Mouse (Mus musculus): ENCODE results near the gene Lims1.

The Lims1 gene

DNA sequence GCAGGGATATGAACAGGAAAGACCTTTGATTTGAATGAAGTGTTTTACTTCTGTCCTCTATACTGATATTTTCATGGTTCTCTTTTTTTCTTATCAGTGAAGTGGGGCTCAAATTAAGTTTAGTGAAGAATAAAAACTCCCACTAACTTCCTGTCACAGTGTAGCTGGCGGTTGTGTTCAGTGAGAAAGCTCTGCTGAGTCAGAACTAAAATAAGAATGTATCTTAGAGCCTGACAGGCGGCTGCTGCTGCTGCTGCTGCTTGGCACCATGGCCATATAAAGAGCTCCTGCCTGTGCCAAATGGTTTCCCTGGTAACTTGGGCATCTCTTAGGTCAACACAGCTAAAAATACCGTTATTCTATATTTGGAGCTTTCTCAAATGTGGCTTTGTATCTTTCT lies 60.0 kb downstream of the Lims1 start:
- in situ Hi-C loops (cut with MboI, MseI): no loop called here

GRCm38 (mm10) chr10:58383761-58384160 lies 60.5 kb downstream of the Lims1 start:
- in situ Hi-C loops (cut with MboI, MseI): no loop called here

DNA sequence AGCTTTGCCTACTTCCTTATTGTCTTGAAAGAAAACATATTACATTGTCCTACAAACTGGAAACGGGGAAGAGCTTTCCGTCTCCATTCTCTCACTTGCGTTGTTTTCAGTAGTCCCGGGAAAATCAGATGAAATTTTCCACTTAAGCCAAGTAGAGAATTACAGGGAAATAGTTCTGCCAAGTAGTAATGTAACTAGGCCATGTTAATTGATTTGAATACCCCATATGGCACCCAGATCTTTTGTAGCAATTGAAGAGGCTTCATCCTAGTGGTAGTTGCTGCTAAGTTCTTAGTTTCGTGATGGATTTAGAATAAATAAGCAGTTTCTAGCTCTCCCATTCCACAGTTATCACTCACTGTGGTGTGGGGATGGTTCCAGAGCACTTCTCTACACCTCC lies 62.4 kb downstream of the Lims1 start:
- in situ Hi-C loops (cut with MboI, MseI): no loop called here

DNA sequence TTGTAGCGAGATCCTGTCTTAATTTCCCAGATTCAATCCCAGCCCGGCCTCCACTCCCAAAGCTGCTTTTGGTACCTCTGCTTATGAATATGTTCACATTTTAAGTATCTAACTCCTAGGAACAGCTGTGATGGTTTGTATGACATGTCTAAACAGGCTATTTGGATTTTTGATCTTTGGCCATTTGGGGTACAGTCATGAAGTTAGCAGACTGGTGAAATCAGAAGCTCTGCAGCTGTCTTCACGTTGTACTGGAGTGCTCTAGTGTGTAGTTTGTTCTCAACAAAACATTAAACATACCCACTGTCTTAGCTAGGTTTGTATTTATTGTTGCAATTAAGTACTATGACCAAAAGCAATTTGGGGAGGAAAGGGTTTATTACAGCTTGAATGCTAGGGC lies 63.7 kb downstream of the Lims1 start:
- in situ Hi-C loops (cut with MboI, MseI): no loop called here

DNA sequence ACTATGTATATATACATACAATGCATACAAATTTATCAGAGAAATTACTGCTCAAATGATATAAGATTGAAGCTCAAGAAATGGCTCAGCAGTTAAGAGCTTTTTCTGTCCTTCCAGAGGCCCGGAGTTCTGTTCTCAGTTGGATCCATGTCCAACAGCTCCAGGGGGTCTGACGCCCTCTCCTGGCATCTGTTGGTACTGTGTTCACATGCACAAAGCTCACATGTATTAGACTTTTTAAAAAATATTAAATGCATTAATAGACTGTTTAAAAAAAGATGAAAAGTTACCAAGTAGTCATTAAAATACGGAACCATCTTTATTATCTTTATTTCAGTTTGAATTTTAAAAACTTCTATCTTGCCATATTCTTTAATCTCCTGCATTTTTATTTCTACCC lies 65.4 kb downstream of the Lims1 start:
- in situ Hi-C loops (cut with MboI, MseI): no loop called here

DNA sequence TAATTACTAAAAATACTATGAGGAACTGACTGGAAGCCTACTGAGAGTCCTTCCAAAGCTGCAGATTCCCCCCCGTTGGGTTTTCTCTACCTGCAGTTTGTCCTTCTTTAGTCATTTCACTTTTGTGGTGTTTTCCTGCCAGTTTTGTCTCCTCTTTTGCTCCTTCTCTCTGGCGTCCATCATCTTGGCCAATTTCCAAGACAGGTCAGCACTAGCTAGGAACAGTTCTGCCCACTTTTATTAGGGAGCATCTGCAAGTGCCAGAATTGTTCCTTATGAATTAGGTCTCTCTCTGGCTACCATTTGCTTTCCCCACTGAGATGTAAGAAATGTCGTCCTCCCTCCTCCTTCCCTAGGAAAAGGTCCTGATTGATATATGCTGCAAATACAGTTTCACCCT lies 65.9 kb downstream of the Lims1 start:
- in situ Hi-C loops (cut with MboI, MseI): no loop called here

DNA sequence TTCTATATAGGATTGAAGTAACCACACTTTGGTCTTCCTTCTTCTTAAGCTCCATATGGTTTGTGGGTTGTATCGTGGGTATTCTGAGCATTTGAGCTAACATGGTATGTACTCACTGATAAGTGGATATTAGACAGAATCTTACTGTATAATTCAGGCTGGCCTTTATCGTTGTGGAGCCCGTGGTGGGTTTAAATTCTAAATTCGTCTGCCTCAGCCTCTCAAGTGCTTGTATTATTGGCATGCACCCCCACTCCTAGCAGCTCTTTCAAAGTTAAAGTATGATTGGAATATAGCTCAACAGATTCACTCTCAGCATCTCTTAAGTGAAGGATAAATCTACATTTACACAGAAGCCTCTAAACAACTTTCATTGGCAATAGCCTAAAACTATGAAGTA lies 69.2 kb downstream of the Lims1 start:
- in situ Hi-C loops (cut with MboI, MseI): no loop called here

- in situ Hi-C loops (cut with MboI, MseI): no loop called here
Observed at GRCm38 (mm10) chr10:58393026-58394014, 70.1 kb downstream of the Lims1 start.

DNA sequence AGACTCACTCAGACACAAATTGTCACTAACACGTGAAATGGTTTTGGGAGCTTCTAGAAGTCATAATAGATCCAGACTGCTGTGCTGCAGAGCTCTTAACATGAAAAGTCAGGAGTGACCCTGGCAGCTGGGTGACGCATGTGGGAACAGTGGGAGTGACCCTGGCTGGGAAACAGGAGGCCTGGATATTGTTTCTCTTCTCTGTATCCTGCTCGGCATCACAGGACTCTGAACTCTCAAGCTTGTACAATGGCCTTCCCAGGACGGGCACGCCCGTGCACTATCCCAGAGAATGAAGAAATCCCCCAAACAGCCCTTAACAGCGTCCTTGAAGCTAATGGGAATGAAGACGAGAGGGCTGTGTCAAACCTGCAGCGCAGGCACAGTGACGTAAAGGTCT lies 70.9 kb downstream of the Lims1 start:
- in situ Hi-C loops (cut with MboI, MseI): no loop called here

DNA sequence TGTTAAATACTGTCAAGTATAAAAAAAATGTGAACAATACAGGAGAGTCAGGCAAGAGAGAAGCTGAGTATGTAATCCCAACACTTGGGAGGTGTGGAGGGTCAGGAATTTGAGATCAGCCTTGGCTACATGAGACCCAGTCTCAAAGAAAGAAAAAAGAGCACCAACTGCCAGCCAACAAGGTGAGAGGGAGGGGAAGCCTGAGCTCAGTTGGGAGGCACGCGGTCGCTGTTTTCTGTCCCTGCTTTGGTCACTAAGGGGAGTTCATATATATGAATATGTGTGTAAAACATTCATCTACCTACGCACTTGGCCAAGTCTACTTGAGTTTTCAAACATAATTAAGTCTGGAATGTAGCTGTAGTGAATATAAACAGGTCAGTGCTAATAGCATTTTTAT lies 72.0 kb downstream of the Lims1 start:
- in situ Hi-C loops (cut with MboI, MseI): no loop called here

DNA sequence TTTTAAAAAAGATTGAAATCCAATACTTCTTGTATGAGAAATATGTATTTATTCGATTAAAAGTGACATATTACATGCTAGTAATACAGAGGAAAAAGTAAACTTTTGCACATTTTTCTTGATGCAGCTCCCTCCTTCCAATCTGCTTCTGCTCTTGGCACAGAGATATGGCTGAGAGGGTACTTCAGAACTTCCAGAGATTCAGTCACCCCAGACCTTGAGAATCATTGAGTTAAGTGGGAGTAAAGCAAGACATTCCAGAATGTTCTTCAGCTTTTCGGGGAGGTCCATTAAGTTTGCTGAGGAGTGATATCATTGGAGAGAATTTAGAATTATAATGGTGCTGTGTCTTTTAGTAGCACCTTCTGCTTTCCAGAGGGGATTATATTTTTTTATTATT lies 72.5 kb downstream of the Lims1 start:
- in situ Hi-C loops (cut with MboI, MseI): no loop called here

DNA sequence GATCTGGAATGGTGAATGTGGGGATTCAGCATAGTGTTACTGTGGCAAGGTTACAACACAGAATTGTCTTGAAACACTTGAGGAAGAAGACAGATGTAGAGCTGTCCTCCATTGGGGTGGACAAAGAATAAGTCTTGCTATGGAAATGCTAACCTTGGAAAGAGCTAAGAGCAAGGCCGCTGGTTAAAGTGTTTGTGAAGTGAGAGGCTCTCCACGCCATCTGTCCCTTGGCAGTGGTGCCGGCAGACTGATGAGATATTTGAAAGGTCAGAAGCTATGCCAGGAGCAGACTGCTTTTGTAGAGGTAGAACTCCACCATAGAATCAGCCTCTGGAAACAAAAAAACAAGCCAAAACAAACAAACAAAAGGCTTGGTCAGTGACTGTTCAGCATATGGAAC lies 73.3 kb downstream of the Lims1 start:
- in situ Hi-C loops (cut with MboI, MseI): no loop called here

DNA sequence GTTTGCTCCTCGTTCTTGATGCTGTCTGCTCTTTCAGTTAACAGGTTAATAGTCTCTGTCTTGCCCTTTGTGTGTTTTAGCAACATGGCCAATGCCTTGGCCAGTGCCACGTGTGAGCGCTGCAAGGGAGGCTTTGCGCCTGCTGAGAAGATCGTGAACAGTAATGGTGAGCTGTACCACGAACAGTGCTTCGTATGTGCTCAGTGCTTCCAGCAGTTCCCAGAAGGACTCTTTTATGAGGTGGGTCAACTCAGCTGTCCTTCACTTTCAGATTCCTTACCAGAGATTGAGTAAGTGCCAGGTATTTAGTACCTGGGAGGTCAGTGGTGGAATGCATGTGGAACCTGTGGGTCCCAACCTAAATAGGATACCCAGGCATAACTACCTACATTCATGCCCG lies 75.7 kb downstream of the Lims1 start:
- in situ Hi-C loops (cut with MboI, MseI): no loop called here

DNA sequence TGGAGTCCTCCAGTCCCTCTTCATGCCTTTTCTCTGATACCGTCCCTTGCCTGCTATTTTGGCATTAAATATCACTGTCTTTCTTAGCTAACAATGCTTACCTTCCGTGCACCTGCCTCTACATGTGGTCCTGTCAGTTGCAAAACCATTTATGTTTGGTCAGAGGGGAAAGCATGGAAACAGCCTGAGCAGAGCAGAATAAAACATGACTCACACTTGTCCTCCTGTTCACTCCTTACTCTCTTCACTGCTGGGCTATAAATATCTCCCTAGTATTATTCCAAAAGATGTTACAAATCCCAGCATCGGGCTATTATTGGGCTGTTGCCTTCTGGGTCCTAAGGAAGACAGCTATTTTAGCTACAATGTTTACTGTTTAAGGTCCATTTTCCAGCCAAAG lies 78.6 kb downstream of the Lims1 start:
- in situ Hi-C loops (cut with MboI, MseI): no loop called here

GRCm38 (mm10) chr10:58404639-58405038 lies 81.4 kb downstream of the Lims1 start:
- in situ Hi-C loops (cut with MboI, MseI): no loop called here

- in situ Hi-C loops (cut with MboI, MseI): no loop called here
Observed at GRCm38 (mm10) chr10:58405285-58405948, 82.2 kb downstream of the Lims1 start.

- in situ Hi-C loops (cut with MboI, MseI): no loop called here
Observed at GRCm38 (mm10) chr10:58405949-58406305, 82.7 kb downstream of the Lims1 start.

GRCm38 (mm10) chr10:58412331-58412730 lies 89.1 kb downstream of the Lims1 start:
- in situ Hi-C loops (cut with MboI, MseI): no loop called here

GRCm38 (mm10) chr10:58412852-58413251 lies 89.6 kb downstream of the Lims1 start:
- in situ Hi-C loops (cut with MboI, MseI): no loop called here

DNA sequence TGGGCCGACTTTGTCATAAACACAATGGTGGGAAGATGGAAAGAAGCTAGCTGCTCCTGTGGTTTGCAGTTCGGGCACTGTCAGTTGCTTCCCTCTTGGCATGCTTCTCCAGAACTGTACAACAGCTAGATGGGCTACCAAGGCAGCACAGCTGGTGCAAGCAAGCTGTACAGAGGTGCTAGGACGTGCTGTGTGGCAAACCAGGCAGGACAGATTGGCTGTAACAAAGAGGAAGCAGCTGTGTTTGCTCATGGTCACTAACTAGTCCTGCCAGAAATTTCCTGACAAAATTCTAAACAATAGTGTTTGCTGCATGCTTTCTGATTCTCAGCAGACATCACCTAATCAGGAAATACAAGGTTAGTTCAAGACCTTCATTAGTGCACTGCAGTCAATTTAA lies 93.4 kb downstream of the Lims1 start:
- in situ Hi-C loops (cut with MboI, MseI): no loop called here

DNA sequence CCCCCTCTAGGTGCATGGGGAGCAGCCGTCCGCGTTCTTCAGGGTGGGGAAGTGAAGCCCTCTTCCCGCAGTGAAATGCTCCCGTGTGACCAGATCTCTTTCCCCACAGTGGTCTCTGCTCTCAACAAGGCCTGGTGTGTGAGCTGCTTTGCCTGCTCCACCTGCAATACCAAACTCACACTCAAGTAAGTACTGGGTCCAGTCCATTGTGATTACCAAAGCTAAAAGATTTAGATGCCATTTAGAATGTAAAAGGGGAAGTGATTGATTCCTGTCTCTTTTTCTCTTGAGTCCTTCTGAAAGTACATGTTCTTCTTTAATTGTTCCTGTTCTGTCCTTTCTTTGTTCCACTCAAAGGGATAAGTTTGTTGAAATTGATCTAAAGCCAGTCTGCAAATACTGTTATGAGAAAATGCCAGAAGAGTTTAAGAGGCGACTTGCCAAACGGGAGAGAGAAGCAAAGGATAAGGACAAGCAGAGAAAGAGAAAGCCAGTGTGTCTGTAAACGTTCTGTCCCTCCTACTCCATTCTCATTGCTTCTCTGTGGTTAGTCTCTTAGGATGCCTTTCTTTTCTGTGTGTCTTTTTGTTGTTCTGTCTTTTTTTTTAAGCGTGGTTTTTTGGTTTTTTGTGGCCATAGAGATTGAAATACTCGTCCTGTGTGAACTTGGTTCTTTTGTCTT lies 95.2 kb downstream of the Lims1 start:
- in situ Hi-C loops (cut with MboI, MseI): no loop called here

DNA sequence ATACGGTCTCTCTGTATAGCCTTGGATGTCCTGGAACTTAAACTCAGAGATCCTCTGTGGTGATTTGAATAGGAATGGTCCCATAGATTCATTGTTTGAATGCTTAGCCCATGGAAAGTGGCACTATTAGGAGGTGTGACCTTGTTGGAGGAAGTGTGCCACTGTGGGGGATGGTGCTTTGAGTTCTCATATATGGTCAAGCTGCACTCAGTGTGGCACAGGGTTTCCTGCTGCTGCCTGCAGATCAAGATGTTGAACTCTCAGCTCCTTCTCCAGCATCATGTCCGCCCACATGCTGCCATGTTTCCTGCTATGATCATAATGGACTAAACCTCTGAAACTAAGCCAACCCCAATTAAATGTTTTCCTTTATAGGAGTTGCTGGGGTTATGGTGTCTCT lies 104.7 kb downstream of the Lims1 start:
- in situ Hi-C loops (cut with MboI, MseI): no loop called here

DNA sequence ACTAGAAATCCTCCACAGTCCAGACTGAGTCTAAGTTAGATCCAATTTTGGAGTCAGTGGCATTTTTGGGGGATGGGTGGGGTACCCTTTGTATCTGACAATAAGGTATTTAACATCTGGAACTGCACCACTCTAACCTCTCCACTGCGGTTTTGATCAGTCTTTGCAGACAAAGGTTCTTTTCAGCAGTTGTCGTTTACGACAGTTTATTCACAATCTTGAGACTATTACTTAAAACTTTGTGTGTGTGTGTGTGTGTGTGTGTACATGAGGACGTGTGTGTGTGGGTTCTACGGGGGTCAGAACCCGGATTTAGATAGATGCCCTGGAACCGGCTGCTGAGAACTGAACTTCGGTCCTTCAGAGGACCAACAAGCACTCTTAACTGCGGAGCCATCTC lies 122.6 kb downstream of the Lims1 start:
- in situ Hi-C loops (cut with MboI, MseI): no loop called here

Data from T-helper 1 cell (primary cell).